Mouse (Mus musculus) adrenal gland, postnatal 14 days (tissue): ENCODE results near the gene Cept1. TPM values are rescaled to one million over a fixed set of nuclear protein-coding genes. Genes with fewer than 3 reads are reported as not detected.

Source experiments
- DNase-seq: peaks from one replicate; pipeline ENCODE4 v3.0.0; 2021; ENCODE audit warnings: mixed read lengths
- total RNA-seq: library from RNA; stranded (reverse); gene quantifications from 2 replicates; pipeline ENCODE4 v1.2.3, GENCODE M21; 2021

Cept1 gene
- total RNA-seq, 1 experiment from 2014 or later, result 37.8 TPM

- DNase-seq, result no peak
These were observed 53.1 kb downstream of the Cept1 start for GRCm38 (mm10) chr3:106494417-106494950.

DNA sequence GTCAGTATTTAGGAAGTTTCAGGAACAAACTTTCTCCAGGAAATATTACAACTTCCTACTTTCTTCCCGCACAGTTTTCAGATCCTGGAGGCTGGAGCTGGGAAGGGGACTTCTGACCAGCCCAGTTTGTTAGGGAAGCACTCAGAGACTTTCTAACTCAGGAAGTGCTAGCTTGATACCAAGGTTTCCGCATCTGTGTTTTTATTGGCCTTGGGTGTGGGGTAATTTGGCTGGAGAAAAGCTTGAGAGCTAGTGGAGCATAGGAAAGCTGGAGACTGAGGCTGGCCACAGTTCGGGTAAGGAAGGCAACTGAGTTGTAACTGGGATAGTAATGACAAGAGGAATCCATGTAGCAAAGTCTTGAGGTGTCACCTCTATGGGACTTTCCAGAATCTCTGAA is 53.7 kb downstream of the Cept1 start:
- DNase-seq, result no peak

DNA sequence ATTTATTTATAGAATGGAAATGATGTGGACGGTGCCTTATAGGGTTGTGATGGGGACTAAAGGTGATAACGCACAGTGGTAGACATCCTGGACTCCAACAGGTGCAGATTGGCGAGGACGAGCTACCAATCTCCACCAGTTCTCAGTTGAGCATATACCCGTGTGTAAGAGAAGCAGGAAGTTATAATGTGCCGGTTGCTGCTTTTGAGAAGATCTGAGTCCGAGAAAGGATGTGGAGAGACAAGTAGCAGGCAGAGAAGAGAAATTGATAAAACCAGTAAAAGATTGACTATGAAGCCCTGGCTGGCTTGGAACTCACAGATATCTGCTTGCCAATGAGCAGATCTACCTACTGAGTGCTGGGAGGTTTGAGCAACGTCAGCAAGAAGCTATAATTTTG is 54.4 kb downstream of the Cept1 start:
- DNase-seq, result no peak

DNA sequence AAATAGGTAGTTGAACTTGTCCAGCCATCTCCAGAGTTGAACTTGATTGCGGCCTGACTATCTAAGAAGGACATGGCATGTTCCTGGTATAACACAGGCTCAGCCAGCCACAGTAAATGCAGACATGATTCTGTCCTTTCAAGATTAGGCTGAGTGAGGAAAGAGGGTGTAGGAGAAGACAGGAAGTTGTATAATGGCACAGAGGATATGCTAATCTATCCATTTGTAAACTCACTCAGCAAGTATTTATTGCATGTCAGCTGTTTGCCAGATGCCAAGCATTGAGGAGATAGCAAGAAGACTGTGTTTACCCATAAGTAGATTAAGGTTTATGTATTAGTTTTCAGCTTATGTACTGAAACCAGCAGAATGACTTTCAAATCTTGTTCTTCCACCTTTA is 54.9 kb downstream of the Cept1 start:
- no peak for DNase-seq

GRCm38 (mm10) chr3:106490239-106490638 is 57.4 kb downstream of the Cept1 start:
- DNase-seq, result no peak

DNA sequence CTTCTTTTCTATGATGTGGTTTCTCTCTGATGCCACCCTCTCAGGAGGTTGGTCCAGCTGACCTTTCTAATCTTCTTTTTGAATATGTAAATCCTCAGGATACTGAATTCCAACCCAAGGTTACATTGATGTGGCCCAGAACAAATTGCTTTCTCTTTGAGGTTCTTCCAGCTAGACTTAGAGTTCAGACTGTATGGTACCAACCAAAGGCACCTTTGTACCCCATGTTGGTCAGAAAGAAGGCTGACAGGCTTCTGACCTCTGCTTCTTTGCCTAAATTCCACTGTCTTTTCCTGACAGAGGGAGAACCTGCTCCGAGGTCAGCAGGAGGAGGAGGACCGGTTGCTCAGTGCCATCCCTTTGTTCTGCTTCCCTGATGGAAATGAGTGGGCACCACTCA is 60.1 kb downstream of the Cept1 start:
- no peak for DNase-seq

DNA sequence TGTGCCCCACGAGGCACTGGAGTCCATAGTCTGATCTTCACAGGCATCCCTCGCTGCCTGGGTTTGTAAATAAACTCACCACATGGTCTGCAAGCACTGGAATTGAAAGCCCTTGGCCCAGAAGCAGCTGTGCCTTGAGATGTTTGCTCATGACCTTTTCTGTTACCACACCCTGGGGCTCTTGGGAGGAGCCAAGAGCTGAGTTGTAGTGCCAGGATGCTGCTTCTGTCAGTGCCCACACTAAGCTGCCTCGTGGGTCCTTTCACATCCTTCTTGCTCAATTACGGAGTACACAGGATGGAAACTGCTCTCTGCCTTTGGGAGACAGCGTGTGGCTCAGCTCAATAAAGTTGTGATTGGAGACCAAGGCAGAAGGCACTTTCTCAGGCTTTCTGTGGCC is 61.8 kb downstream of the Cept1 start:
- DNase-seq, result peak; percentile 31

- no peak for DNase-seq
These were observed 62.7 kb downstream of the Cept1 start for GRCm38 (mm10) chr3:106484861-106485260.

DNA sequence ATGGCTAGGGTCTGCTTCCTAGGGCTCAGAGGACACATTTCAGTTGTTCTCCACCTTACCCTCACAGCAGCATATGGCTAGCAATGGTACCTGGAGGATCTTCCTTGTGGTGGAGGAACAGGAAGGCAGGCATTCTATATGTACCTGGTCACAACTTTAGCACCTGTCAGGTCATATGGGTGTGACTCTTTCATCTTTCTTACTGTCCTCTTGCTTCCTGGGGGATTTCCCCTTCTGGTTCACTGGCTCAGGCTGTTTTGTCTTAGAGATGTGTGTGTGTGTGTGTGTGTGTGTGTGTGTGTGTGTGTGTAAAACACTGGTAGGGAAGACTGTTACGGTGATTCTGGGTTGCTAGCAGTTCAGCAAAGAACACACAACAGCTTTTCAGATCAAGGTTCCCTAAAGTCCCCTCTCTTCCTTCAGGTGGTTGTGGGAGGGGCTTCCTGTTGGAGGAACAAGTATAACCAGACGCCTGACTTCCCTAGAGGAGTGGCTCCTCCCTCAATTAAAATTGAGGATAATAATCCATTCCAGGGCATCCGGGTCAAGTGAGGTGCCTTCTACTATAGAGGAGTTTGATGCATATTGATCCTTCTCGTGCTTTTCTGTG is 63.7 kb downstream of the Cept1 start:
- no peak for DNase-seq

GRCm38 (mm10) chr3:106483297-106483696 is 64.3 kb downstream of the Cept1 start:
- no peak for DNase-seq

GRCm38 (mm10) chr3:106482281-106483081 is 65.1 kb downstream of the Cept1 start, which contains the start of gene Dennd2d:
TSS of gene Dennd2d (plus strand) at chr3:106482405.
- DNase-seq, result peak; percentile 71

DNA sequence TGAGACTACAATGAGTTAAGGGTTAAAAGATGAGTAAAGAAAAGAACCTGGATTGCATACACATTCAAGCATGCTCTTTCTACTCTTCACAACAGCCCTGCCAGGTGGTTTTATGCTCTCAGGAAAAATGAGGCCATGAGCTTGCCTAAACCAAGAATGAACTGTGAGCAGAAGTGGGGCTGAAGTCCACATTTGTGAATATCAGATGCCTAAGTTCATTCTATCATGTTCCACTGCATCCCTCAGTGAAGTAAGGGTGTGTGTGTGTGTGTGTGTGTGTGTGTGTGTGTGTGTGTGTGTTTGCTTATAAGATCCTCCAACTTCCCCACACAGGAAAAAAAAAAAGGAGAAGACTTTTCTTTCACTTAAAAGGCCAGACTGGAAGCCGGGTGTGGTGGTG is 70.7 kb downstream of the Cept1 start:
- DNase-seq, result no peak

DNA sequence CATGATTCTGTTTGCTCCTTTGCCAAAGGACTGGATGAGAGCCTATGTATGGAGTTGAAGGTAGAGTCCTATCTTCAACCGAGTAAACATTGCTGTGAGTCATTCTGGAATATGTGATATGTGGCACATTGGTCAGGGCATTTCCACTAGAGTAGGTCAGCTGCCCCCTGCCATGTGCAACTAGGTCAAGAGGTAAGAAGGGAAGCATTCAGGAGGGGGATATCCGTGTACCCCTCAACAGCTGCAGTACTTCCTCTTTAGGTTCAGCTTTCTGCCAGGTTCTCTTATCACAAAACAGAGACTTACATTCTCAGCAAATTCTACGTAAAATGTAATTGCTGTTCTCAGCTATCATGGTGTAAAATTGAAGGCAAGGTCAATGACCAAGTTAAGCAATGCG is 73.4 kb downstream of the Cept1 start:
- DNase-seq, result no peak

DNA sequence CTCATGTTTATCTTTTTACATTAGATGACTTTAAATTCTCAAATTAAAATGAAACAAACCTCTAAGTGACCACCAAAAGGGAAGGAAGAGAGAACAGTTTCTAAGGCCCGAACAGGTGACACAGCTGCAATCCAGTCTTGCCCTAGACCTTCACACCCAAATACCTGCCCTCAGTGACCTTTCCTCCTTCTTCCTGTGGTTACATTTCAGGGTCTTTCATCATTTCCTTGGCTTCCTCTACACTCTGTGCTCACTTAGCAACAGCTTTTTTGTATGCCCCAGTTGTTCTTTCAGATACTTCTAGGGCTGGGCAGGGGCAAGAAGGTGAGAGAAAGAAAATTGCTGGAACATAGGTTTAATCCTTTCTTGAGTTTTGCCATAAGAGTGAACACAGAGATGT is 82.9 kb downstream of the Cept1 start:
- DNase-seq, result no peak

- DNase-seq, result no peak
These were observed 85.1 kb downstream of the Cept1 start for GRCm38 (mm10) chr3:106462493-106462892.

GRCm38 (mm10) chr3:106462059-106462470 is 85.5 kb downstream of the Cept1 start:
- no peak for DNase-seq

- DNase-seq, result no peak
These were observed 90.2 kb downstream of the Cept1 start for GRCm38 (mm10) chr3:106457298-106457869.

DNA sequence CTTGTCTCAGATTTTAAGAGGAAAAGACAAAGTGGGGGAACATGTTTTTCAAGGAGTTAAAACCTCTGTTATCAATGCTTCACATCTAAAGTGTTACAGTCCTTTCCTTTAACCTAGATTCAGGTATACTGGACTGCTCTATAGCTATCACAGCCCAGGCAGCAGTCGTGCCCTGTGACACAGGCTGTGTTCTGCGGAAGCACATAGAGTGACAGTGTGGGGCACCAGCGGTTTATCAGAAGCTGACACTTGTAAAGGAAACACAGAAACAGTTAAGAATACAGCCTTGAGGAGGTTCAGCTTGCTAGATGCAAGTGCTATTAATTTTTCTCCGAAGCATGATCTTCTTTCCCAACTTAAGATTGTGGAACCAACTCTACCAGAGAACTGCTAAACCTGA is 95.0 kb downstream of the Cept1 start:
- DNase-seq, result no peak

Other genes starting within 250 kb of the Cept1 start
- gene Chil6, start 141.6 kb downstream of the Cept1 start, total RNA-seq, result not detected in 2 replicates
- 1.9 and 6.4 TPM in 2 replicates for gene Dennd2d, start 65.4 kb downstream of the Cept1 start, total RNA-seq
- 81.6 and 88.9 TPM in 2 replicates for gene Dram2, start within 50 bp of the Cept1 start, total RNA-seq
- gene Lrif1, start 137.2 kb upstream of the Cept1 start, total RNA-seq, result 19.4 and 20.0 TPM in 2 replicates
- gene Cd53, start 242.3 kb upstream of the Cept1 start, total RNA-seq, result 5.7 and 26.2 TPM in 2 replicates